Mouse (Mus musculus) spleen, postnatal 10 days (tissue): ENCODE data around the gene Pigk.

Experiments used
- DNase-seq, 2 experiments: peaks; one replicate each; pipeline ENCODE4 v3.0.0; 2021 to 2022; ENCODE audit warnings: low spot score in 2 of 2

Gene Pigk

DNA sequence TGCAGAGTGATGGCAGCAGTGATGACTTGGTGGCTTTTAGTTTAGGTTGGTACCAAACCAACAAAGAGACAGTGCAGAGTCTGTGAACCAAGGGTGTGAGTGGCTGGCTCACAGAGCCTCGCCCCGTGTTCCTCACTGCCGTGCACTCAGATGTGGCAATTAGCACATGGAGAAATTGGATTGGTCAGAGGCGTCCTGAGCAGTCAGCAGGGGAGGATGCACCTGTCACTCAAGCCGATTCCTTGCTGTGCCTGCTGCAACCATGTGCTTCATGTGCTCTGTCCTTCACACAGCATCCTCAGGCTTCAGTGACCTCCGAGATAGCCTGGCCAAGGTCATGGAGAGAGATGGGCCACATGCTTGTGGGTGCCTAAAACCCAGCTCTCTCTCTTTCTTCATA is 14.3 kb downstream of the Pigk start:
- DNase-seq: no peak

- no peak for DNase-seq
These were observed 19.1 kb downstream of the Pigk start for GRCm38 (mm10) chr3:152733011-152733410.

GRCm38 (mm10) chr3:152733513-152733912 is 19.6 kb downstream of the Pigk start:
- DNase-seq: no peak

- no peak for DNase-seq
These were observed 20.2 kb downstream of the Pigk start for GRCm38 (mm10) chr3:152734100-152734499.

GRCm38 (mm10) chr3:152735601-152736250 is 21.8 kb downstream of the Pigk start:
- no peak for DNase-seq

DNA sequence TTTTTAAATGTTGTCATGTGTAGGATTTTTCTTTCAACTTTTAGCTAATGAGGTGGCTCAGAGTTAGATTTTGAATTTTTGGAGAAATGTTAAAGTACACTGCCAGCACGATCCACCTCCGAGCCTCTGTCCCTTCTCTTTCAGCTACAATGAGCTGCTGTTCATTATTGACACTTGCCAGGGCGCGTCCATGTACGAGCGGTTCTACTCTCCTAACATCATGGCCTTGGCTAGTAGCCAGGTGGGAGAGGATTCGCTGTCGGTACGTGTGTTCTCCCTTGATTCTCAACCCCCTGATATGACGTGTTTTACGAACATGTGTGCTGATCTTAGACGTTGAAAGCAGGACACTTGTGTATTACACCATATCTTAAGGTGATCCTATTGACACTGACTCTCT is 30.4 kb downstream of the Pigk start:
- no peak for DNase-seq

GRCm38 (mm10) chr3:152745611-152746010 is 31.7 kb downstream of the Pigk start:
- no peak for DNase-seq

GRCm38 (mm10) chr3:152749461-152749871 is 35.6 kb downstream of the Pigk start:
- DNase-seq: no peak

DNA sequence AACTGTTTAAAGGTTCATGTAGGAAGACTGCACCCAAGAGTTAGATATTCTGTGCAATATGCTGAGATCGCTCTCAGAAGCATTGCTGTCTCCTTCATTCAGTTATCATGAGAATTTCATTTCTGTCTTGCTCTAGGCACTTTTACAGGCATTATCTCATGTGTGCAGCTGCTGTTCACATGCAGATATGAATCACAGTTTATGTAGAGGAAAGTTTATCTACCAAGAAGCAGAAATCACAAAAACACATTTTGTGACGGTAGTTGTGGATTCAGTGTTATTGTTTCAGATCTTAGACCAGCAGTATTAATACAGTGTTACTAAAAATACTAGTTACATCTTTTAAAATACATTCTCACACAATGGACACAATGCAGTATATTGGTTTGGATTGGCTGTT is 36.0 kb downstream of the Pigk start:
- DNase-seq: no peak

GRCm38 (mm10) chr3:152752911-152753310 is 39.0 kb downstream of the Pigk start:
- no peak for DNase-seq

- DNase-seq: no peak
These were observed 39.4 kb downstream of the Pigk start for GRCm38 (mm10) chr3:152753345-152753744.

- DNase-seq: no peak
These were observed 40.2 kb downstream of the Pigk start for GRCm38 (mm10) chr3:152753920-152754764.

- DNase-seq: peak; percentile 16 to 37
These were observed 41.6 kb downstream of the Pigk start for GRCm38 (mm10) chr3:152755515-152755914.

- no peak for DNase-seq
These were observed 43.0 kb downstream of the Pigk start for GRCm38 (mm10) chr3:152756896-152757295.

- peak; percentile 29 to 53 for DNase-seq
These were observed 43.8 kb downstream of the Pigk start for GRCm38 (mm10) chr3:152757464-152758393.

GRCm38 (mm10) chr3:152758500-152759032 is 44.7 kb downstream of the Pigk start:
- no peak for DNase-seq

DNA sequence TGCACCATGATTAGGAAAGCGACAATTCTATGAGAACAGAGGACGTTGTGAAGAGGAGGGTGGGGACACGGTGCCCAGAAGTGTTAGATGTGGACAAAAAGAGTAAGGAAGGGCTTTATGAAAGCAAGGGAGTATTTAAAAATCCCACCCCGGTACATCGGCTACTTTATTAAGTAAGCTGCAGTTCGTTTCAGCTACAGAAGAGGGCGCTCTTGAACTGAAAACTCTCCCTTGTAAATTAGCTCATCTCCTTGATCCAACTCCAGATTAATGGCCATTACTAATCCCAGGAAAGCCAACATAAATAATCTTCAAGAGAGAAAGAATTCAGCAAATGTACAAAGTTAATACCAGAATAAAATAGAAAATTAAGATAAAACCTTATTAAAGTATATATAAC is 47.2 kb downstream of the Pigk start:
- peak; percentile 28 to 64 for DNase-seq

GRCm38 (mm10) chr3:152761661-152762060 is 47.8 kb downstream of the Pigk start:
- no peak for DNase-seq

GRCm38 (mm10) chr3:152762302-152762701 is 48.4 kb downstream of the Pigk start:
- DNase-seq: no peak

DNA sequence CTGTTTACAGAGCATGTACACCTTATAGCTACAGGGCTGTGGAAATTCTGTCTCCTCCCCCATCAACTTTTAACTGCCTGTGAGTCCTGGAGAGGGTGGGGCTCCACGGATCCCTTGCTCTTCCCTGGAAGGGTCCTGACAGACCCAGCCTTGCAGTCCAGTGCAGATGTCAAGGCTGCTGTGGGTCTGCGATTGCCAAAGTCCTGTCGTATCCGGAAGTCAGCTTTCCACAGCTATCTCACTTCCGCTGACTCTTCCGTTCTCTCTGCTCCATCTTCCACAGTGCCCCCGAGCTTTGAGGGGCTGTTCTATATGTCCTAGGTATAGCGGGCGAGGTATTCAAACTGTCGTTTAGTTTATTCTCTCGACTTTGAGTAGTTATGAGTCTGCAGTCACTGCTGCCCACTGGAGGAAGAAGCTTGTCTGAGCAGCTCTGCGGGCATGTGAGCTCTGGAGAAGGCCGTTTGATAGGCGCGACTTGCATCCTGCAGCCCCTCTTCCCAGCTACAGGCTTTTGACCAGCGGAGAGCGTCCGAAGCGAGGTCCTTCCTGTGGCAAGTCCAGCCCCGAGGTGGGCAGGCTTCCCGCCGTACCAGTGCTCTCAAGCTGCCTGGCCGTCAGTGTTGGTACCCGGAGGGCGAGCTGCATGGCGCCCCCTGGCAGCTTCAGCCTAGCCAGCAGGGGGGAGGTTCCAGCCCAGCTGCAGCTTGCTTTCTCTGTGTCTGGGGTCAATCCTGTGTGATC is 49.4 kb downstream of the Pigk start:
- DNase-seq: peak; percentile 34 to 73
